Mouse (Mus musculus) lung, postnatal 25 days (tissue): ENCODE results near the gene Med21.

Experiments used
- DNase-seq: peaks from one replicate; pipeline ENCODE4 v3.0.0; 2022; ENCODE audit warnings: low spot score

Med21 gene

DNA sequence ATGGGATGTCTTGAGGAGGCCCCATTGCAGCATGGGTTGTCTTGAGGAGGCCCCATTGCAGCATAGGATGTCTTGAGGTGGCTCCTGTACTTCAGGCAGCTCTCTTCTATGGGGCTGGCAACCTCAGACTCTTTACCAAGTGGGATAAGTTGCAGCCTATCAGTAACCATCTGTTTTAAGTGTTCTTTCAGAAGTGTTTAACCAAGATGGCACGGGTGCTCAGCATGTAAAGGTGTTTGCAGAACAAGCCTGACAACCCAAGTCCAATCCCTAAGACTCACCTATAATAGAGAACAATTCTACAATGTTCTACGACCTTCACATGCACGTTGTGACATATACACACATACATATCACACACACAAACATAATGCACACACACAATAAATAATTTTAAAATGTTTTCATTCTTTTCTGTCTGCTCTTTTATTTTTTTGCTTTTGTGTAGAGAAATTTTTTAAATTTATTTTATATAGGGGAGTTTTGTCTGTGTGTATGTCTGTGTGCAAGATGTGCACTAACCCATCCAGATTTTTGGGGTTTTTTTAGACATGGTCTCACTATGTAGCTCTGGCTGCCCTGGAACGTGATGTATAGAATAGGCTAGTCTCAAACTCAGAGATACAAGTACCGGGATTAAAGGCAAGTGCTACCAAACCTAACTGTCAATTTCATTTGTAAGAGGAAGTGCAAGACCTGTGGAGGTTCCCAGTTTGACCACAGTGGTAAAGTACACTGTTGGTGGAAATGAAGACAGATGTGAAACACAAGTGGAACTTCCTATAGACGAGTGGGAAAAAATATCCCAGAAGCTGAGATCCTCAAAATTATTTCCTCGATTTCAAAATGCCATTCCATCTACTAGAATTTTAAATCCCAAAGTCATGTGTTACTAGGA lies 2.0 kb upstream of the Med21 start:
- DNase-seq: no peak

DNA sequence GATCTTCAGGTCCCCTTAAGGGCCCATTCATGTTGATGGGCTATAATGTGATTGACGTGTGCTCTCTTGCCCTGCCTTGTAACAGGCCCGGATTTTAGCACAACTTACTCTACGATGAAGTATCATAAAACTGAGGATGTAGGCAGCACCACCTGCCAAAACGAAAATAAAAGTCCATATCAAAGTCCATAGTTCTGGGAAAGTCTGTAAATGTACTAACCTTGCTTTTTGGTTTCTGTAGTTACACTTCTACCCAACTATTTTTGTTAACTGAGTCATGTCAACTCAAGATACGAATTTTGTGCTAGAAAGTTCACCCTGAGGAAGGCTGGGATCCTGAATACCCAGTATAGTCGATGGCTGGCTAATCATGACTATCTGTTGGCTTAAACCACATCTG lies 1.4 kb upstream of the Med21 start:
- no peak for DNase-seq

DNA sequence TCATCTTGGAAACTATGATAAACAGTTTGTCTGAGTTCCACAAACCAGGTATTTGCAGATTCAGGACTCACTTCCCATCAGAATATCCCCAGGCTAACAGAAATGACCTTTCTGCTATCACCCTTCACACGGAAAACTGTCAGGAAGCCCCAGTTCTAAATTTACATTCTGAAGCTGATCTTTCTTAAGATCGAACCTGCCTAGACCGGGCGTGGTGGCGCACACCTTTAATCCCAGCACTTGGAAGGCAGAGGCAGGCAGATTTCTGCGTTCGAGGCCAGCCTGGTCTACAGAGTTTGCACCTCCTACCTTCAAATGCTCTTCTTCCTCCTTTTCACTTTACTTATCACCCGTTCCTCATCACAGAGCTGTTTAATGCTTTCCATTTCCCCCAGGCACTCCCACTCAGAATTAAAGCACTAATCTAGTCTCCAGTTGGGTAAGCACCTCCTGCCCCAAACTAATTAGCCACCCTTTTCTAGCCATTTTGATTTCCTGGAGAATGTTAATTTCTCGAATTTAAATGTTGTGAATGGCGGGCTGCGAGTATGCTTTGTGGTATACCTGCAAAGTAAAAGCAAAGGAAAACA lies 631 bp upstream of the Med21 start:
- no peak for DNase-seq

- peak; percentile 7 for DNase-seq
Measured at GRCm38 (mm10) chr6:146643184-146643570, 830 bp downstream of the Med21 start.

- DNase-seq: no peak
Measured at GRCm38 (mm10) chr6:146650013-146650412, 7.7 kb downstream of the Med21 start.

DNA sequence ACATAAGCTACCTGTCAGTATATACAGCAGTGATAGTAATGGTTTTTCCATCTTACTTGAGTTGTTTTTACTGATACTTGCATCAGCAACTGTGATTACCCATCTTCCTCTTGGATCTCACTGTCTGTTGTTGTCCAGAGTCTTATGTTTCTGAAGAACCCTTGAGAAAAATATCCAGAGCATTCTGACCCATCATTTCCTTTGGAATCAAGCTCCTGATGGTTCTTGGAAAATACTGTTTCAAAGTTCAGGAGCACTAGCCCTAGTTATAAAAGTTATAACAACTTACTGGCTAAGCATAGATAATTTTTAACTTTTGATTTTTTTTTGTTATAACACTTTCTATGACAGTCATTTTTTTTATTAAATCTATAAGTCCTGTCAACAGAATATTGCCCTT lies 9.1 kb downstream of the Med21 start:
- DNase-seq: no peak

DNA sequence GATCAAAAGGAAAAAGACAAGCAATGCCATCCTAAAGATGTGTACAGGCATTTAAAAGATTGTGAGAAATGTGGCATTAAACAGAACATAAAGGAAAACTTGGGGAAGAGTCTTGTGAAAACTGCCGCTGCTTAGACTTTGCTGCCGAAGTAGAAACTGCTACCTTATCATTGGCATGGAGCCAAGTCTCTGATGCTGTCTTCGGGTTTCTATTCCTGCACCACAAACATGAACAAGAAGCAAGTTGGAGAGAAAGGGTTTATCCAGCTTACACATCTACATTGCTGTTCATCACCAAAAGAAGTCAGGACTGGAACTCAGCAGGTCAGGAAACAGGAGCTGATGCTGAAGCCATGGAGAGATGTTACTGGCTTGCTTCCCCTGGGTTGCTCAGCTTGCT lies 10.8 kb downstream of the Med21 start:
- DNase-seq: no peak

DNA sequence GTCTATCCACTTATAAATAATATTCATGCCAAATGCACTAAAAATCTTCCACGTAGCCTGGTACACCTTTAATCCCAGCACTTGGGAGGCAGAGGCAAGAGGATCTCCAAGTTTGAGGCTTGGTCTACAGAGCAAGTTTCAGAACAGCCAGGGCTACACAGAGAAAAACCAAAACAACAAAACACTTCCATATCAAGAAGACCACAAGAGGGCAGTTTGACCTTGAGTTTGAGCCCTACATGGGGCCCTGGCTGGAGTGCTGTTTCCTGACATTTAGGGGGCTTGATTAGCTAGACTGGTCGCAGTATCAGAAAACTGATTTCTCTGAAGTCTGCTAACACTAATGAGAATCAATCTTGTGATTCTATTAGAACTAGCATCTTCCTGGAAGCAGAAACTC lies 18.2 kb downstream of the Med21 start:
- DNase-seq: peak; percentile 18

- no peak for DNase-seq
Measured at GRCm38 (mm10) chr6:146661655-146662054, 19.3 kb downstream of the Med21 start.

DNA sequence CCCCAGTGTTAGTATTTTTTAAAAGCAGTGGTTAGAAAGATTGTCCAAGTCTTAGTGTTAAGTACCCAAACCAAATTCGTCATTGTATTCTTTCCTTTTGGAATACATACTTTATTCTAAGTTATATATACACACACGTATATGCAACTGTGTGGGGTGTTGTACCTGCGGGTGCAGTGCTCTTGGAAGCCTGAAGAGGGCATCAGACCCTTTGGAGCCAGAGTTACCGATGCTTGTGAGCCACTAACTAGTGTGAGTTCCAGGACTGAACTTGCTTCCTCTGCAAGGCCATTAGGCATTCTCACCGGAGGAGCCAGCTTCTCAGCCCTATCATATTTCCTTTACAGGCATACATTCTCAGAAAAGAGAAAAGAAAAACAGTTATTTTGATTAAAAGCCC lies 20.3 kb downstream of the Med21 start:
- peak; percentile 44 for DNase-seq

DNA sequence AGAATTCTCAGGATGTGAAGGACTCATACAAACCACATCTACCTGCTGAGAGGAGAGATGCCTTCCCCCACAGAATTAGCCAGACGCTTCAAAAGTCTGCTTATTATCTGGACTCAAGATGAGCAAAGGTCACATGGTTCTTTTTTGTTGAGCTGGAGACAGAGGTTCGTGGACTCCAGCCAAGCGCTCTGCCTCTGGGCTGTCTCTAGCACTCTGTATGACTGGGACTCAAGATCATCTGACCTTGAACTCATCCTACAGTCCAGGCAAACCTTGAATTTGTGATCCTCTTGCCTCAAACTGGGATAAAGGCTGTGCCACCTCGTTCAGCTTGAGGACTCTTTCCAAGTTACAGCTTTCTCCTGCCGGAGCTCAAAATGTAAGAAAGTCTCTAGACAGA lies 21.8 kb downstream of the Med21 start:
- no peak for DNase-seq

GRCm38 (mm10) chr6:146664917-146665316 lies 22.6 kb downstream of the Med21 start:
- DNase-seq: no peak

DNA sequence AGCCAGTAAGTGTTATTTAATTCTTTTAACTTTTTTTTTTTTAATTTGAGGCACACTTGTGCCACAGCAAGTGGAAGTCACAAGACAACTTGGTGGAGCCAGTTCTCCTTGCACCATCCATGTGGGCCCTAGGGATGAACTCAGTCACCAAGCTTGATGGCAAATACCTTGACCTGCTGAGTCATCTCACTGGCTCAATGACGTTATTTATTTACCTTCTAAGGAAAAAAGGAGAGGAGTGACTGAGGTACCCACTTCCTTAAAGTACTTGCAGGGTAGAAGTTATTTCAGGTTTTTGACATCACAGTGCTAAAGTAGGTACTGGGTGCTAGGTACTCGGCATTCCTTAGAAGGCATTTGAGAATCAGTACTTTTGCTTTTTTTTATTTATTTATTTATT lies 23.1 kb downstream of the Med21 start:
- DNase-seq: no peak

- no peak for DNase-seq
Measured at GRCm38 (mm10) chr6:146666811-146667210, 24.5 kb downstream of the Med21 start.

DNA sequence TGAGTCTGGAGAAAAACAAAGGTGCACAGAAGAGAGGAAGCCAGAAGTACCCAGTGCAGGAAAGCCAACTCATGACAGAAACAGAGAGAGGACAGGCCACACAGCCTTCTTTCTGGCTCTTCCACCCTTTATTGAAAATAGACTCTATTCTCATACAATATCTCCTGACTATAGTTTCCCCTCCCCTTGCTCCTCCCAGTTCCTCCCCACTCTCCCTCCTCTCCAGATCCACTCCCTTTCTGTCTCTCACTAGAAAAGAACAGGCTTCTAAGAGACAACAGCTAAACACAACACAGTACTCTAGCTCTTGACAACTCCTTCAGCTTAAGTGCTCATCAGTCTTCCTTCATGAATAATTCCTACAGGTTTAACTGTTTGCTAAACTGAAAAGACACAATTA lies 26.3 kb downstream of the Med21 start:
- no peak for DNase-seq

- no peak for DNase-seq
Measured at GRCm38 (mm10) chr6:146670956-146671855, 28.9 kb downstream of the Med21 start.

DNA sequence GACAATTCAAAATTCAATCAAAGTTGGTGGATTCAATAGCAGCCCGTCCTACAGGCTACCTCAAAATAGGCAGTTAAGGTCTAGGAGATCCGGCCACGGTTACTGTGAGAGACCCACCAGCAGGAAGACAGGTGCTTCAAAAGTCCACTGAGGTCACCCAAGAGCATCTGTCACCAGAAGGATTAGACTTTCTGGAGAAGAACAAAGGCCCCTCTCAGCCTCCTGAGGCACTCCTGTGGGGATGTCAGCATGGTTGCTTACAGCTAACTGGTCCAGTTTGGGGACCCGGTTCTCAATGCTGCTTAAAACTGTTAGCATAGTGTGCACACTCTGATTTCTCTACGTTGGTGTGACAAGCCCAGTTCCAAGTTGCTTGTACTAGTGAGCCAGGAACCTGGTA lies 29.8 kb downstream of the Med21 start:
- no peak for DNase-seq

DNA sequence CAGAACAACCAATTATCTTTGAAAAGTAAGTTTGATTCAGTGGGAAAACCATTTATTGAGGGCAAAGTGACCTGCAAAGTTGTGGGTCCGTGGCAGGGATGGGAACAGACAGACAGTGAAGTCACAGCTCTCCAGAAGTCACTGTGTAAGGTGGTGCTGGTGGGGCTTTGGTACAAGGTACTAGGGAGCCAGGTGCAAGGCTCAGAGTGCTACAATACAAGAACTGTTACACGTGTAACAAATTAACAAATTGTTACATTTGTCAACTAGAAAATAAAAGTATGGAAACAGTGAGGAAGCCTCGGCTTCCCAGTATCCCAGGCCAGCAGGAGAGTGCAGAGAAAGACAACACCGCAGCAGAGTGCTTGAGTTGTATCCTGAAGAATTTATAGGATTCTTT lies 31.3 kb downstream of the Med21 start:
- no peak for DNase-seq

- no peak for DNase-seq
Measured at GRCm38 (mm10) chr6:146674420-146674819, 32.1 kb downstream of the Med21 start.

GRCm38 (mm10) chr6:146674881-146675536 lies 32.7 kb downstream of the Med21 start:
- peak; percentile 51 for DNase-seq

DNA sequence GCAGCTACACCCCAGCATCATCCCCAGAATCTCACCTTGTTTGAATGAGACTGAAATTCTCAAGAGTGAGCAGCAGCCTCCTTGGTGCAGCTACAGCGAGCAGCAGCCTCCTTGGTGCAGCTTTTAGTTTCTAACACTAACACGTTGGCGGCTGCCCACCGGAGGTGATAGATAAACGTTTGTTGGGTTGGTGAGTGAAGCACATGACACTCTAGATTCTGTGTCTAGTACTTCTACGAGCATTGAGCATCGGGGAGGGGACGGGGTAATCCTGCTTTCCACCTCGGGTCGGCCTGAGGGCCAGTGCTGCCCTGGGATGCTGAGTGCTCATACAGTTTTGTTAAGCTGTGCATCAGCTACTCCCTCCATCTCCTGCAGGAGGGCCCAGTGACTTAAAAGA lies 34.6 kb downstream of the Med21 start:
- no peak for DNase-seq
